ENCODE assay signal across 16 mouse cellular contexts in the genomic region with DNA sequence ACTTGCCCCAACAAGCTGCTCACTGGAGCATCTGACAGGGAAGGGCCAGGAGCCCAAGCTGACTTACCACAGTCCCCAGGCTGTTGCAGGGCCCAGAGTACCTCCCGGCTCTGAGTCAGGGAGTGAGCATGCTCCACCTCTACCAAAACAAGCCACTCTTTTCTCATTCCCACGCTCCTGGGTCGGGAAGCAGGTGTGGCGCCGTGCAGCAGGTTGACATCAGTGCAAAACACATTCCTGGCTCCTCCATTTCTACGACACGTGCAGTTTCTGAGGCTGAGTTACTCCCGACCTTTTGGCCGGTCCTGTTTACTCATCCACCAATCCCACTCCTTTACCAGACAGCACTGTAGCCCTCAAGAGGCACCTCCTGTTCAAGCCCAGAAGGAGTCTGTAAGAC. TPM values are rescaled to one million over a fixed set of nuclear protein-coding genes. Genes with fewer than 3 reads are reported as not detected.
DNase-seq lines count a peak whose midpoint lies in the region; ATAC-seq and TF ChIP-seq lines count a peak whose summit lies in the region.
"Had no signal": no experiment of that assay in that cellular context is flagged by ENCODE, and none has a peak within 500 bp of the region (broad histone marks: within the 10 kb centered on the region; RNA-seq: fewer than 3 reads in every experiment).

No protein-coding gene starts in this region.

- no peaks in the 10 kb centered on the region for H3K36me3 ChIP-seq in forebrain, postnatal 0 days (ENCODE audit: insufficient read depth)
- H3K36me3 ChIP-seq in forebrain, embryonic 11.5 days (ENCODE audit: control insufficient read depth, insufficient read depth, low read length) = no peaks in the 10 kb centered on the region
- H3K36me3 ChIP-seq in liver, adult 2 months (ENCODE audit: control insufficient read depth, insufficient read depth, low read length) = no peaks in the 10 kb centered on the region
- H3K36me3 ChIP-seq in liver, embryonic 11.5 days (ENCODE audit: control insufficient read depth, insufficient read depth, low read length) = no peaks in the 10 kb centered on the region
- H3K36me3 ChIP-seq in kidney, postnatal 0 days (ENCODE audit: insufficient read depth, low read length) = no peaks in the 10 kb centered on the region
- H3K36me3 ChIP-seq: embryonic facial prominence, embryonic 10.5 days; heart, embryonic 13.5 days; neural tube, embryonic 12.5 days had no signal

- H3K4me2 ChIP-seq in forebrain, postnatal 0 days (ENCODE audit: low read depth) = no peak overlapping the region
- no peak overlapping the region for H3K4me2 ChIP-seq in forebrain, embryonic 11.5 days (ENCODE audit: low read depth, low read length, severe bottlenecking)
- no peak overlapping the region for H3K4me2 ChIP-seq in liver, embryonic 11.5 days
- H3K4me2 ChIP-seq in kidney, postnatal 0 days (ENCODE audit: low read length) = no peak overlapping the region
- H3K4me2 ChIP-seq: heart, embryonic 13.5 days; neural tube, embryonic 12.5 days had no signal

- H3K79me2 ChIP-seq in liver, adult 2 months (ENCODE audit: control insufficient read depth, insufficient read depth, low read length) = no peaks in the 10 kb centered on the region

- no peaks in the 10 kb centered on the region for H3K9me3 ChIP-seq in forebrain, postnatal 0 days (ENCODE audit: low read length)
- H3K9me3 ChIP-seq in forebrain, embryonic 11.5 days (ENCODE audit: control insufficient read depth, low read length) = no peaks in the 10 kb centered on the region
- no peaks in the 10 kb centered on the region for H3K9me3 ChIP-seq in liver, embryonic 11.5 days (ENCODE audit: control insufficient read depth, low read length)
- H3K9me3 ChIP-seq in kidney, postnatal 0 days (replicated peaks; ENCODE audit: low read length) = no peaks in the 10 kb centered on the region
- H3K9me3 ChIP-seq: embryonic facial prominence, embryonic 10.5 days; neural tube, embryonic 12.5 days had no signal

- H3K27ac ChIP-seq in forebrain, postnatal 0 days (ENCODE audit: low read depth, low read length) = peak overlapping the region; percentile 21; the same call in 1 of the 2 replicates
- no peak overlapping the region for H3K27ac ChIP-seq in forebrain, embryonic 11.5 days (ENCODE audit: low read depth, low read length)
- no peak overlapping the region for H3K27ac ChIP-seq in liver, adult 2 months (replicated peaks; ENCODE audit: insufficient read depth, low read depth, low read length)
- no peak overlapping the region for H3K27ac ChIP-seq in liver, embryonic 11.5 days (ENCODE audit: low read depth, low read length)
- H3K27ac ChIP-seq in kidney, postnatal 0 days = 0 out of 2 replicates have a peak overlapping the region, but pooled peaks have one; percentile 27
- H3K27ac ChIP-seq: embryonic facial prominence, embryonic 10.5 days; heart, embryonic 13.5 days; liver, embryonic 14.5 days; neural tube, embryonic 12.5 days had no signal

- no peak for TF ChIP-seq CTCF in forebrain, postnatal 0 days (IDR thresholded peaks at IDR 0.05; ENCODE audit: low read depth)
- no peak for TF ChIP-seq CTCF in liver, adult 2 months (IDR thresholded peaks at IDR 0.05; ENCODE audit: low read depth, low read length)
- TF ChIP-seq CTCF in kidney, postnatal 0 days (IDR thresholded peaks at IDR 0.05; ENCODE audit: low read depth) = no peak

- no peaks in the 10 kb centered on the region for H3K27me3 ChIP-seq in forebrain, postnatal 0 days (ENCODE audit: insufficient read depth, low read length)
- no peaks in the 10 kb centered on the region for H3K27me3 ChIP-seq in forebrain, embryonic 11.5 days (ENCODE audit: control insufficient read depth, insufficient read depth, low read length)
- no peaks in the 10 kb centered on the region for H3K27me3 ChIP-seq in liver, adult 2 months (ENCODE audit: control insufficient read depth, insufficient read depth, low read length)
- no peaks in the 10 kb centered on the region for H3K27me3 ChIP-seq in liver, embryonic 11.5 days (replicated peaks; ENCODE audit: control insufficient read depth, insufficient read depth, low read length)
- H3K27me3 ChIP-seq in kidney, postnatal 0 days (ENCODE audit: insufficient read depth, low read length) = no peaks in the 10 kb centered on the region
- H3K27me3 ChIP-seq: heart, embryonic 13.5 days had no signal

- no peak overlapping the region for H3K9ac ChIP-seq in forebrain, postnatal 0 days
- no peak overlapping the region for H3K9ac ChIP-seq in forebrain, embryonic 11.5 days (ENCODE audit: low read length)
- H3K9ac ChIP-seq in liver, adult 2 months (ENCODE audit: low read depth, low read length) = no peak overlapping the region
- no peak overlapping the region for H3K9ac ChIP-seq in liver, embryonic 11.5 days (ENCODE audit: low read depth, low read length)
- H3K9ac ChIP-seq in kidney, postnatal 0 days (ENCODE audit: low read depth, low read length) = no peak overlapping the region
- H3K9ac ChIP-seq: heart, embryonic 13.5 days; liver, embryonic 14.5 days; neural tube, embryonic 12.5 days had no signal

- TF ChIP-seq POLR2A in liver, adult 2 months (IDR thresholded peaks at IDR 0.05; ENCODE audit: extremely low read depth, insufficient read depth, low read length) = no peak

- 89% methylated on average over 9 of the region's 9 CpGs for WGBS in forebrain, postnatal 0 days
- WGBS in forebrain, embryonic 11.5 days = 81% methylated on average over 9 of the region's 9 CpGs
- 45% methylated on average over 9 of the region's 9 CpGs for WGBS in liver, adult 2 months
- 74% methylated on average over 9 of the region's 9 CpGs for WGBS in liver, embryonic 11.5 days
- 55% methylated on average over 9 of the region's 9 CpGs for WGBS in kidney, postnatal 0 days

- ATAC-seq in forebrain, postnatal 0 days = no peak
- no peak for ATAC-seq in forebrain, embryonic 11.5 days (replicated peaks; ENCODE audit: low FRiP score)
- ATAC-seq in liver, embryonic 11.5 days (replicated peaks; ENCODE audit: low FRiP score) = no peak
- ATAC-seq in kidney, postnatal 0 days (replicated peaks; ENCODE audit: low FRiP score, low read depth) = no peak
- ATAC-seq: inflammation-experienced regulatory T-cells, adult 6 months had no signal

- no peaks in the 10 kb centered on the region for H3K4me1 ChIP-seq in forebrain, postnatal 0 days (ENCODE audit: insufficient read depth)
- H3K4me1 ChIP-seq in forebrain, embryonic 11.5 days (replicated peaks; ENCODE audit: control insufficient read depth, insufficient read depth, low read length) = no peaks in the 10 kb centered on the region
- H3K4me1 ChIP-seq in liver, adult 2 months (ENCODE audit: control insufficient read depth, insufficient read depth, low read length) = peaks cover 24% of the 10 kb centered on the region
- H3K4me1 ChIP-seq in liver, embryonic 11.5 days (replicated peaks; ENCODE audit: control insufficient read depth, insufficient read depth, low read length) = peaks cover 4% of the 10 kb centered on the region
- H3K4me1 ChIP-seq in kidney, postnatal 0 days (replicated peaks; ENCODE audit: insufficient read depth, low read length) = peaks cover 4% of the 10 kb centered on the region

- no peak overlapping the region for H3K4me3 ChIP-seq in forebrain, postnatal 0 days (ENCODE audit: low read depth, low read length)
- no peak overlapping the region for H3K4me3 ChIP-seq in forebrain, embryonic 11.5 days (ENCODE audit: low read depth, low read length)
- H3K4me3 ChIP-seq in liver, adult 2 months (ENCODE audit: insufficient read depth, low read depth, low read length) = no peak overlapping the region
- H3K4me3 ChIP-seq in liver, embryonic 11.5 days (ENCODE audit: low read depth, low read length) = no peak overlapping the region
- no peak overlapping the region for H3K4me3 ChIP-seq in kidney, postnatal 0 days (replicated peaks; ENCODE audit: low read depth, low read length)
- H3K4me3 ChIP-seq: embryonic facial prominence, embryonic 10.5 days; heart, embryonic 13.5 days; neural tube, embryonic 12.5 days had no signal

- DNase-seq in forebrain, postnatal 0 days = no peak
- DNase-seq in forebrain, embryonic 11.5 days (ENCODE audit: low spot score) = no peak
- peak; percentile 40 for DNase-seq in liver, adult 2 months (ENCODE audit: extremely low read depth, low read depth, low spot score)
- DNase-seq in liver, embryonic 11.5 days (ENCODE audit: low spot score) = no peak
- no peak for DNase-seq in kidney, postnatal 0 days (ENCODE audit: low spot score)
- peak; percentile 57 for DNase-seq in yolk sac, embryonic 10.5 days (ENCODE audit: low spot score)
- no peak for DNase-seq in testis, postnatal 14 days (ENCODE audit: low spot score)
- DNase-seq in liver = no peak
- DNase-seq: cerebellum, adult 18-20 months; heart, postnatal 4 days; right cerebral cortex, postnatal 14 days had no signal

RNA-seq across cellular contexts. Expression of gene Tomm20, which starts 37.7 kb away (rescaled TPM):
- 181 and 195 TPM in 2 replicates for total RNA-seq in forebrain, postnatal 0 days (2014; rRNA removed)
- 228 and 256 TPM in 2 replicates for polyA plus RNA-seq in forebrain, postnatal 0 days (2015; fragmentation: Nextera tagmentation; extraction: Ambion mirVana)
- polyA plus RNA-seq in forebrain, embryonic 11.5 days (2014; fragmentation: Nextera tagmentation; extraction: Ambion mirVana) = 219 and 231 TPM in 2 replicates
- 22.6 and 57.1 TPM in 2 replicates for total RNA-seq in liver, adult 2 months (2014; rRNA removed)
- polyA plus RNA-seq in liver, adult 2 months (2012; rRNA removed) = 233 and 251 TPM in 2 replicates
- polyA plus RNA-seq in liver, embryonic 11.5 days (2014; fragmentation: Nextera tagmentation; extraction: Ambion mirVana) = 359 and 372 TPM in 2 replicates
- polyA plus RNA-seq in kidney, postnatal 0 days (2015; fragmentation: Nextera tagmentation; extraction: Ambion mirVana) = 309 and 315 TPM in 2 replicates

Comparison
In these comparisons a context has a peak if more than half of its experiments do, and no peak if none do; other contexts are left out.
1. DNase-seq: peak in liver, adult 2 months (single experiment) and yolk sac, embryonic 10.5 days (single experiment); none in forebrain, postnatal 0 days (single experiment), forebrain, embryonic 11.5 days (single experiment), liver, embryonic 11.5 days (single experiment), kidney, postnatal 0 days (single experiment), testis, postnatal 14 days (single experiment) and liver (single experiment).
2. H3K27ac ChIP-seq: peak in forebrain, postnatal 0 days (single experiment) and kidney, postnatal 0 days (single experiment); none in forebrain, embryonic 11.5 days (single experiment), liver, adult 2 months (single experiment) and liver, embryonic 11.5 days (single experiment).